Mouse (Mus musculus): ENCODE measurements around the gene Gm11027. TPM values are rescaled to one million over a fixed set of nuclear protein-coding genes. Genes with fewer than 3 reads are reported as not detected.
A peak's percentile ranks its signal among the peaks of the same experiment; 100 is the strongest.

Gm11027 gene
- polyA plus RNA-seq, 1 experiment, result not detected

- no peak for DNase-seq (ENCODE audit: low read depth, low spot score)
- WGBS, result 90% methylated on average over 2 of the region's 2 CpGs
Observed at GRCm38 (mm10) chr12:116276961-116277360, 1.8 kb downstream of the Gm11027 start.

DNA sequence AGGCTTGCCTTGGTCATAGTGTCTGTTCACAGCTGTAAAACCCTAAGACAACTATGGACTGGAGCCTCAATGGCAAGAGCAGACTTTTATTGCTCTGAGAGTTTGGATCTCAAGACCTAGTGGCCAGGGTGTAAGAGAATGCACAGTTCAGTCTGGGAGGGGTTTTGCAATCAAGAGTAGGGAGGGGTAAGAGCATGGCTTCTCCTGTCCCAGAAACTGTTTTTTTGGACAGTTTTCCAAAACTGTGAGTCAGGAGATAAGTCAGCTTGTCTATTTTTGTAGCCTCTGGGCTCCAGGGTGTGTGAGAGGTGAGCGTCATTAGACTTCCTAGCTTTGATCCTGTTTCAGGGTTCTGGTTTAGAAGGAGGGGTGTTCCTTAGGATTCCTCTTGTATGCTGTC, 3.4 kb downstream of the Gm11027 start:
- DNase-seq (ENCODE audit: low read depth, low spot score), result no peak
- WGBS, result 97% methylated on average over 1 of the region's 1 CpGs

DNA sequence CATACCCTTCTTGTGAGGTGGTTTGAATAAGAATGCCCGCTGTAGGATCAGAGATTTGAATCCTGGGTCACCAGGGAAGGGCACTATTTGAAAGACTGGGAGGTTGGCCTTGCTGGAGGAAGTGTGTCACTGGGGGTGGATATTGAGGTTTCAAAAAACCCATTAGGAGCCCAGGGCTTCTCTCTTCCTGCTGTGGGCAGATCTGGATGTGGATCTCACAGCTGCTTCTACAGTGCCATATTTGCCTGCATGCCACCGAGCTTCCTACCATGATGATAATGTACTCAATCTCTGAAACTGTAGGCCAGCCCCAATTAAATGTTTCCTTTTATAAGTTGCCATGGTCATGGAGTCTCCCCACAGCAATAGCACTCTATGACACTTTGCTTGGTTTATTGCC, 4.0 kb downstream of the Gm11027 start:
- DNase-seq (ENCODE audit: low read depth, low spot score), result no peak
- 87% methylated on average over 2 of the region's 2 CpGs for WGBS

- 1% methylated on average over 7 of the region's 7 CpGs for WGBS
- no peak for DNase-seq (ENCODE audit: low read depth, low spot score)
Observed at GRCm38 (mm10) chr12:116280149-116280652, 5.0 kb downstream of the Gm11027 start.

- WGBS, result under 1% methylated on average over 68 of the region's 68 CpGs
Observed at GRCm38 (mm10) chr12:116280653-116281364, 5.6 kb downstream of the Gm11027 start, which contains the start of gene Esyt2. Esyt2 (plus strand) TSS chr12:116281196.

DNA sequence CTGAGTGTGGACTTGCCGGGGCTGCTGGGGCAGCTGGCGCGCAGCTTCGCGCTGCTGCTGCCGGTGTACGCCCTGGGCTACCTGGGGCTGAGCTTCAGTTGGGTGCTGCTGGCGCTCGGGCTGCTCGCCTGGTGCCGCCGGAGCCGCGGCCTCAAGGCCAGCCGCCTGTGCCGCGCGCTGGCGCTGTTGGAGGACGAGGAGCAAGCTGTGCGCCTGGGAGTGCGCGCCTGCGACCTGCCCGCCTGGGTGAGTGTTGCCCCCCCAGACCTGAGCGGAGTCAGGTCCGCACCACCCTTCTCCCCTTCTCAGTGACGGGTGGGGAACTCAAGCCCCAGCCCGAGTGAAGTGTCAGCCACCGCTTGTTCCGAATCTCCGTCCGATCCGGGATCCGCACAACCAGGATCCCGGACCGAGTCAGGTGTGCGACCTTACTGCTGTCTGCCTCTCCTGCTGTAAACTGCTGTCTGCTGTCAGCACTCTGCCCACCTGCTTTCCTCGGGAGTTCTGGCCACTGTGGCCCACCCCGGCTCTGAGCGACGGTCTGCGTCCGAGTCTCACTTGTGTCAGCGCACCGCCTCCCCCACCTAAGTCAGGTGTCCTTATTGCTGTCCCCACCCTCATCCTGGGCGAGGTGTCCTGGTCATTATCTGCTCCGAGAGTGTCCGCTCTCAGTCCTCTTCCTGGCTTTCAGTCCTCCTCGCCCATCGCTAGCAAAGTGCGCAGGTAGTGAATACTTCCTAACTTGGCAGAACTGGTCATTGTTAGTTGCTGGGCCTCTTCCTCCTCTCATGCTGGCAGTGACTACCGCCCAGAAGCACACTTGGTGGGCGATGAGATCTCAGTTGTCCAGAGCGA, 6.5 kb downstream of the Gm11027 start:
- DNase-seq (ENCODE audit: low read depth, low spot score), result peak; percentile 57
- under 1% methylated on average over 55 of the region's 55 CpGs for WGBS

More at GRCm38 (mm10) chr12:116280653-116281364, 5.6 kb downstream of the Gm11027 start, which contains the start of gene Esyt2:
- peak; percentile 95 for DNase-seq (ENCODE audit: low read depth, low spot score)

DNA sequence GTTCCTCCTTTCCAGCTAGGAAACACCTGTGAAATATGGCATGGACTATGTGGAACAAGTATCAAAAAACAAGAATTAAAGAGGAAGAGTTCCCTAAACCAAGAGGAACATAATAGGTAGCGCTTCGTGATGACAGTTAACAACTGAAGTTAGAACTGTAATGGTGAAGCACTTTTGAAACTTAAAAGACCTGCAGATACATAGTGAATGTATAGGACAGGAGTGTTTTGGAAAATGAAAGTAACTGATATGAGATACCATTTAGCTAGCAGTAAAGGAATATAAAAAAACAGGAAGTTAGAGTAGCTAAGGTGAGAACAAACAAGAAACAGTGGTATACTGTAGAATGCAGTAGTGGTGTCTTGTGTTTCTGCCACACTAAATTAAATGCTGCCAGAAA, 7.7 kb downstream of the Gm11027 start:
- WGBS, result 25% methylated on average over 2 of the region's 2 CpGs
- no peak for DNase-seq (ENCODE audit: low read depth, low spot score)

- DNase-seq (ENCODE audit: low read depth, low spot score), result no peak
- WGBS, result 33% methylated on average over 2 of the region's 2 CpGs
Observed at GRCm38 (mm10) chr12:116283511-116283910, 8.3 kb downstream of the Gm11027 start.

- 17% methylated on average over 2 of the region's 2 CpGs for WGBS
- DNase-seq (ENCODE audit: low read depth, low spot score), result no peak
Observed at GRCm38 (mm10) chr12:116293185-116293584, 18.0 kb downstream of the Gm11027 start.

DNA sequence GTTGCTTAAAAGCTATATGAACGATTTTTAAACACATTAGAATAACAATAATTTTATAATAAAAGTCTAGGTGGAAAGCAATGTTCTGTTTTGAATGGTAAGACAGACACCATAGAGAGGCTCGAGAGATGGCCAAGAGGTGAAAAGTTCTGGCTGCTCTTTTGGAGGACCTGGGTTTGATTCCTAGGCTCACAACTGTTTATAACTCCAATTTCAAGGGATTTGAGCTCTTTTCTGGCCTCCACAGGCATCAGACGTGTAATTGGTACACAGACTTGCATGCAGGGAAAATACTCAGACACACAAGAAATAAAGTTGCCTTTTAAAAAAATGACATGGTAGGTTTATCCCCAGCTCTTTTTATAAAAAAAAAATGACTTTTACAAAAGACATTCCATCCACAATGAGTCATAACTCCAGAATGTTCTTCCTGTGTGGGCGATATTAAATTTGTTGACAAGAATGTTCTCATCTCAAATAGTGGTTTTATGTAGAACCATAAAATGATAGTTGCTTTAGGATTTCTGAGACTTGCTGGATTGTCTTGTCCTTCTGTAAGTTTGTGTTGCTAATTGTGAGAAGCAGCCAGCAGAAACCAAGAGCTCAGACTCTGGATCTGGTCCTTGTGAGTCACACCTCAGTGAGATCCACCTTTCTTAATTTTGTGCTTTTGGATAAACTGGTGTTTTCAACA, 18.6 kb downstream of the Gm11027 start:
- 53% methylated on average over 4 of the region's 4 CpGs for WGBS
- no peak for DNase-seq (ENCODE audit: low read depth, low spot score)

DNA sequence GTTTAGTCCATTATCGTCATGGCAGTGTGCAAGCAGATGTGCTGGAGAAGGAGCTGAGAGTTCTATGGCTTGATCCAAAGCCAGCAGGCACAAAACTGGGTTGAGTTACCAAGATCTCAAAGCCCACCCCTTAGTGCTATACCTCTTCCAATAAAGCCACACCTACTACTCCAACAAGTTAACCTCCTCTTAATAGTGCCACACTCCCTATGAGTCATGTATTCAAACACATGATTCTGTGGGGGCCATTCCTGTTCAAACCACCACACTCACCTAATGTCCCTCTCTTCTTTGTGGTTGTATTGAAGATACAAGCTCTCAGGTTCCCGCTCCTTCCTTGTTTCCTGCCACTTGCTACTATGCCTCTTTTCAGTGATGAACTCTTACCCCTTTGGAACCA, 24.7 kb downstream of the Gm11027 start:
- WGBS, result 32% methylated on average over 2 of the region's 2 CpGs
- peak; percentile 70 for DNase-seq (ENCODE audit: low read depth, low spot score)

GRCm38 (mm10) chr12:116302181-116302580, 27.0 kb downstream of the Gm11027 start:
- DNase-seq (ENCODE audit: low read depth, low spot score), result no peak

DNA sequence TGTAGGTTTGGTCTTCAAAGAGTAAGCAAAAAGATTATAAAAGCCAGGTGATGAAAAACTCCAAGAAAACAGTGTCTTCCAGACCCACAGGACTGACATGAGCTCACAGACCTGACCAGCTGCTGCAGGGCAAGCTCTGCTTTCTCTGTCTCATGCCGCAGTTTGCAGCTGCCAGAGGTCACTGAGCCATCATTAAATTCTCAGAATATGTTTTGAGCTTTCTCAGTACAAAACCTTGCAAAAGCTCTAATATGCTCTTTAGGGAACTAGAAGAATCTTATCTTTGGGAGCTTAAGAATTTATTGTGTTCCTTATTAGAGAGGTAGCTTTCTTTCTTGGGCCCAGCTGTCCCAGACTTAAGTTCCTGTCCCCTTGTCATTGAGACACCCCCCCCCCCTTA, 30.9 kb downstream of the Gm11027 start:
- 36% methylated on average over 1 of the region's 1 CpGs for WGBS
- no peak for DNase-seq (ENCODE audit: low read depth, low spot score)

DNA sequence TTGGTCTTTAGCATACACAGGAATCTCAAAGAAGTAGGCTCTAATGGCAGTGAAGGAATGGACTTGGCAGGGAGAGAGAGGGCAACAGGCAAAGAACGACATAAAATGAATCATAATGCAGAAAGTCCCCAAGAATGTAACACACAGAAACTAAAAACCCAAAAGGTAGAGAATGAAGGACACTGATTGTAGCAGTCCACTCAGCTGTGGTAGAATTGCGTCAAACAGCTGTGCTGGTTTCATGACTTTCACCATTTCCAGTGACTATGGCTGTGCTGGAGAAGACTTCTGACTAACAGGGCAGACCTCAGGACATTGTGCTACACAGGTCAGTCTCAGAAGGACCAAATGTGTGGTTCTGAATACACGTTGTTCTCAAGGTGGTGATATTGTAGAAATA, 32.7 kb downstream of the Gm11027 start:
- no peak for DNase-seq (ENCODE audit: low read depth, low spot score)
- 83% methylated on average over 3 of the region's 3 CpGs for WGBS

DNA sequence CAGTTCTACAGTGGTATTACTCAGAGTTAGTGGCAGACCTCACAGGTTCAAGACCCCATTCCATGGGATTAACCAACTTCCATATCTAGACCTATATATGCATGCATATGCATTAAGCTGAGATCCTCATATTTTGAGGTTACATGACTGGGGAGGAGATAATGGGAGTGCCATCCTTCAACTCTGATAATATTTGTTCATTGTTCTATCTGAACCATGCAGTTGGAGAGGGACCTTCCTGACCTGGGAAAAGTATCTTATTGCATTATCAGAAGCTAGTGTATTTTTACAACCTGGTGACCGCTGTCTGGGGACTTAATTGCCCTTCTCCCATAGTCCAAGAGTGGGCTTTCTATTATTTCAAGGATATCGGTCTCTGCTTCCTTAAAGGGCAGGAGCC, 33.4 kb downstream of the Gm11027 start:
- no peak for DNase-seq (ENCODE audit: low read depth, low spot score)
- 83% methylated on average over 2 of the region's 2 CpGs for WGBS

- 71% methylated on average over 1 of the region's 1 CpGs for WGBS
- DNase-seq (ENCODE audit: low read depth, low spot score), result no peak
Observed at GRCm38 (mm10) chr12:116313816-116314215, 38.6 kb downstream of the Gm11027 start.

GRCm38 (mm10) chr12:116315498-116315897, 40.3 kb downstream of the Gm11027 start:
- no peak for DNase-seq (ENCODE audit: low read depth, low spot score)
- 63% methylated on average over 3 of the region's 3 CpGs for WGBS

DNA sequence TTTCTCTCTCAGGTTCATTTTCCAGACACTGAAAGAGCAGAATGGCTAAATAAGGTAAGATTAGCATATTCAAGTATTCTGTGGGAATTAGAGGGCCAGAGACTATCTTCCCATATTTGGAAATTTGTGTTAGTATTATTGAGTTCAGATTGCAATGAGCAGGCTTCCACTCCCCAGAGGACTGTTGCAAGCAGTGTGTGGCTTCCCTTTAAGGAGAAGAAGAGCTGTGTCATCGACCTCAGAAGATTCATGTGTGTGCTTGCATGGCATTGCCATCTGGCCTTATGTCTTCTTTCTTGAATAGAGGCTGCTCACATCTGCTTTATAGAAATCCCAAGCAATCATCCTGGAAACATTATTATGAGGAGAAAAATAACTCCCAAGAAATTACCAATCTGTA, 42.6 kb downstream of the Gm11027 start:
- 48% methylated on average over 1 of the region's 1 CpGs for WGBS
- no peak for DNase-seq (ENCODE audit: low read depth, low spot score)

Data from large intestine, adult 2 months (tissue).